Mouse (Mus musculus) layer of hippocampus, adult 9-10 months (tissue): ENCODE measurements around the gene Tmed1.
A peak's percentile ranks its signal among the peaks of the same experiment; 100 is the strongest.
"Not testable (repeated sequence)": the region's sequence is repeated elsewhere in the genome, so short reads cannot be mapped to it uniquely, and the experiment has no call there.

Experiments used
- DNase-seq: peaks from one replicate; pipeline ENCODE4 v3.0.0; 2022; ENCODE audit warnings: low spot score

Tmed1 gene

DNA sequence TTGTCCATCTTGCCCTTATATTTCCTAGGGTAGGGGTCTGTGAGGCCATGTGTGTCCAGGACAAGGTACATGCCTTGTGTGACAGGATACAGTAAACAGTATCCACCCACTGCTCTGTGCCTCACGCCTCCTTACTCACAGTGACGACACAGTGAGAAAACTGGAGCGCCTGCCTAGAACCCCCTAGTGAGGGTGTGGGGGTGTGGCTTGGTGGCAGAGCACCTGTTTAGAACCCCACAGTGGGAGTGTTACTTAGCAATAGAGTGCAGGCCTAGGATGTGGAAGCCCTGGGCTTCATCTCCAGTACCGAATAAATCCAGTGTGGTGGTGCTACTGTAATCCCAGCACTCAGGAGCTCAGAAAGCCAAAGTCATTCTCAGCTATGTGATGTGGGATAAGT lies 37.1 kb downstream of the Tmed1 start:
- DNase-seq = no peak

DNA sequence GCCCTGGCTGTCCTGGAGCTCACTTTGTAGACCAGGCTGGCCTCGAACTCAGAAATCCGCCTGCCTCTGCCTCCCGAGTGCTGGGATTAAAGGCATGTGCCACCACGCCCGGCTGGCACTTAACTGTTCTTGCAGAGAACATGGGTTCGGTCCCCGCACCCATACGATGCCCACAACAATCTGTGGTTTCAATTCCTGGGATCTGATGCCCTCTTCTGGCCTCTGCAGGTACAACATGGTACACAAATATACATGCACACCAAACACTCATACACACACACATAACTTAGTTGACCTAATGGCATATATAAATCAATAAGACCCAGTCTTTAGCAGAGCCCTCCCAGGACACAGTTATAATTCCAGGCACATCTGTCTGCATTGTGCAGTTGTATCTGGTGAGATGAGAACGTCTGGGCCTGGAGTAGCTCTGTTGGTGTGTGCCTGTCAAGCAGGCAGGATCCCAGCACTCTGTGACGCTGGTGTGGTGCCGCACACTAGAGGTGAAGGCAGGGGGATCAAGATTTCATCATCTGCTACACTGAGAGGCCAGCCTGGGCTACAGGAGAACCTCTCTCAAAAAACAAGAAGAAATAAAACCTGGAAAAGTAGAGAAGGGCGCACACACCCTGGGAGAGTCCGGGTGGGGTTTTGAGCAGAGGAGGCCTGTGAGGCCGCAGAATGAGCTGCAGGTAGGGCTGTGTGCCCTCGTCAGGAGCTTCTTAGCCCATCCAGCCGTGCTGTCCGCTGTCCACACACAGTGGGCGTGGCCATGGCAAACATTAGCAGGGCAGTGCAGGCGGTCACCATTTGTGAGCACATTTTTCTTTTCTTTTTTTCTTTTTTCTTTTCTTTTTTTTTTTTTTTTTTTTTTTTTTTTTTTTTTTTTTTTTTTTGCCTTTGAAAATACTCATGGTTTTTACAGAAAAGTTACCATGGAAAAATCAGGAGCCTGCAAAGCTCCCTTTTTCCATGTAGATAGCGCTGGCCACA lies 40.7 kb downstream of the Tmed1 start:
- peak; percentile 49 for DNase-seq

DNA sequence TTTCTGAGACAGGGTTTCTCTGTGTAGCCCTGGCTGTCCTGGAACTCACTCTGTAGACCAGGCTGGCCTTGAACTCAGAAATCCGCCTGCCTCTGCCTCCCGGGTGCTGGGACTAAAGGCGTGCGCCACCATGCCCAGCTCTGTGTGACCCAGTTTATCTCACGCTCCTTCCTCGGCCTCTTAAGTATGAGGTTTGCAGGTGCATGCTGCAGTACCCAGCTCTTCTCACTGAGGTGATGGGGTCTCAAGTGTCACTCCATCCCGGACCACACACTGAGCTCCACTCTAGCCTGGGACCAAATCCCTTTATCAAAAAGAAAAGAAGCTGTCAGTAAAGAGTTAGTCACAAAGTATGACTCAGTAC lies 45.5 kb downstream of the Tmed1 start:
- not testable (repeated sequence) for DNase-seq

DNA sequence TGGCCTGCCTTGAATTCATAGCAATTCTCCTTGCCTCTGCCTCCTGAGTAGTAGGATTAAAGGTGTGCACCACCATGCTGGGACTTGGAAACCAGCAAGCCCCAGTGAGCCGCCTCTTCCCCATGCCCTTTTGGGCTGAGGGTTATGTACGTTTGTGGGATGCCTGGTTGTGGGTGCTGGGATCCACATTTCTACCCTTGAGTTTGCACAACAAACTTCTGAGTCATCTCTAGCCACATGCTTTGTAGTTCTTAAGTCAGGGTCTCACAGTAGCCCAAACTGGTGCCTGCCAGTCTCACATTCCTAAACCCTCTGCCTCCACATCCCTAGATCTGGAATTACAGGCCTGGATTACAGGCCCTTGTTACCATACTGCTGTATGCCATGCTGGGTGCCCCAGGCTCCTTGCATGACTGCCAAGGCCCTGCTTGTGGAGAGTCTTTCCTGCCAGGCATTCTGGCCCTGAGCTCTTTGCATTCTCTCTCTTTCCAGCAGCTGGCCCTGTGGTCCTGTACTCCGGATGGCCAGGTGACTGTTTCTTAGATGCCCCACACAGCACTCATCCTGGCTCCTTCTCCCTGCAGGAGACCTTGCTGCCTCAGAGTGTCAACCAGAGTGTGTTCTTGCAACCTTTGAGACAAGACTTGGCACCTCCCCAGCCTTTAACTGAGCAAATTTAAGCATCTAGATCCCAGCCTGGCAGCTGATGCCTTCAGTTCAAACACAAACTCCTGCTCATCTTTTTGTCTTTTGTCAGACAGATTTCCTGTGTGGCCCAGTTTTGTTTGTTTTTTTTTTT lies 46.1 kb downstream of the Tmed1 start:
- no peak for DNase-seq

DNA sequence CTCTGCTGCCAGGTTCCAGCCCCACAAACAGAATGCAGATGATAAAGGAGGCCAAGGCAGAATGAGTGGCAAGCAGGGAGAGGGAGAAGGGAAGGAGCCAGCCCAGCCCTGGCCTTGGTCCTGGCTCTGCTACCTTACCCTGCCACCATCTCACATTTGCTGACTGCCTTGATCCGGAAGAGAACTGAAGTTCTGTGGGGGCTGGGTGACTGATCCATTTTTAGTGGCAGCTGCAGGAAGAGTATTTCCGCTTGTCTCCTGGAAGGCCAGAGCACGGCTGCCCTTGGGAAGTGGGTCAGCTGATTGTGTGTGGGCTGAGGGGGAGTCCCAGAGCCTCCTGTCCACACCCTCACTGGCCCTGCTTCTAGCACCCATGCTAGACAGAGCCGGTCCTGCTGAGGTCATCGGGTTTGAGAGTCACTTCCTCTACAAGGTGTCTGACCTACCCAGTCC lies 46.9 kb downstream of the Tmed1 start:
- DNase-seq = no peak

DNA sequence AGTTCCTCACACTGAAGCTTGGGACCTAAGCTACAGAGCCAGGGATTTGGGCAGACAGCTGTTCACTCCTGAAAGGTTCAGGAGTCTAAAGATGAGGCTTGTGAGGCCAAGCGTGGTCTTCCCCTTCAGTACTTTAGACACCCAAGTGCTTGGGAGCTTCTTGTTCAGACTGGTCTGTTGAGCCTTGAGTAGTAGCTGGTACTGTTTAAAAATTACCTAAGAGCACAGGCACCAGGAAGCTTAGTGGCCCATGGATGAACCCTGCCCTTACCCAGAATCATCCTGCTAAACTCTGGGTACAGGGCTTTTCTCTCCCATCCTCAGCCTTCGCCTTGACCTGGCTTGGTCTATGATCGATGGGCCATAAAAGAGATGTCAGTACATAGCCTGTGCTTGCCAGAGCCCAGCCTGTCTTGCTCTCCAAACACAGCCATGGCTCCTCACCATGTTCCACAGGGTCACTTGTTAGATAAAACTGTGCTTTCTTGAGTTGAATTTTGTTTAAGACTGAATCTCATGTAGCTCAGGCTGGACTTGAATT lies 49.6 kb downstream of the Tmed1 start:
- no peak for DNase-seq

DNA sequence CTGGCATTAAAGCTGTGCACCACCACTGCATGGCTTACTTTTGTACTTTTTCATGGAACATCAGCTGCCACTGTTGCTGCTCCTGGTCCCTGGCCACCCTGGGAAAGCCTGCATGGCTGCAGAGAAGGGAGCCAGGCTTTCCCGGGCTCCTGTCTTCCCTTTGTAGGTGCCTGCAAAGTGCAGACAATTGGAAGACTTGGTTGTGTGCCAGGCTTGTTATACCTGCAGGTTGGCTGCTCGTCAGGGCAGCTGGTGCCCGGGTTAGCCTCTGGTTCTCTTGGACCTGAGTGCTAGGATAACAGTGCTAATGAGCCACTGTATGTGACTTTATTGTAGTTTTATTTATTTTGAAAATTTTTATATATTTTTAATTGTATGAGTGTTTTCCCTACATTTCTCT lies 51.2 kb downstream of the Tmed1 start:
- DNase-seq = no peak
